Mouse (Mus musculus) liver, adult 2 months (tissue): ENCODE measurements around the gene Dhx8.

Experiments
- CTCF ChIP-seq: fragments of 200-500 bp; IDR thresholded peaks from 2 replicates; pipeline ENCODE4 v1.5.1; 2011; ENCODE audit warnings: low read depth, low read length, control low read depth
- POLR2A ChIP-seq: fragments of 200-500 bp; IDR thresholded peaks from 2 replicates; pipeline ENCODE4 v1.6.1; 2011; ENCODE audit warnings: low read length, control low read depth; ENCODE audit not compliant: insufficient read depth; ENCODE audit errors: extremely low read depth

GRCm38 (mm10) chr11:101763723-101764122 is 31.0 kb downstream of the Dhx8 start:
- peak; percentile 40; the same call in 1 of the 2 replicates for TF ChIP-seq CTCF
- TF ChIP-seq POLR2A = no peak
